Mouse (Mus musculus) brain, embryonic 18.5 days (tissue): ENCODE measurements at regions not wholly inside any gene's neighbourhood (a gene's known extent, or its start where the extent isn't known, plus 50 kb on each side); places are given as distances from the start of the nearest gene placed in this dataset.

Experiments
- DNase-seq: peaks from one replicate; pipeline ENCODE4 v3.0.0-alpha.2; 2012; ENCODE audit warnings: low read depth, low spot score

GRCm38 (mm10) chr10:95725349-95725748, 52.1 kb upstream of the Anapc15-ps start:
- no peak for DNase-seq
